Mouse (Mus musculus) erythroblast, embryonic 14.5 days (primary cell): ENCODE measurements around the gene Arhgef15. TPM values are rescaled to one million over a fixed set of nuclear protein-coding genes. Genes with fewer than 3 reads are reported as not detected.
"Not testable (repeated sequence)": the region's sequence is repeated elsewhere in the genome, so short reads cannot be mapped to it uniquely, and the experiment has no call there.

Source experiments
- H3K27me3 ChIP-seq: 2 replicates; pipeline ENCODE4 v1.6.1; 2012; ENCODE audit warnings: inconsistent platforms; ENCODE audit not compliant: control insufficient read depth
- H3K36me3 ChIP-seq: 2 replicates; pipeline ENCODE4 v1.6.1; 2012; ENCODE audit warnings: mild to moderate bottlenecking, inconsistent platforms; ENCODE audit not compliant: control insufficient read depth
- H3K4me1 ChIP-seq: 2 replicates; pipeline ENCODE4 v1.6.1; 2012; ENCODE audit warnings: inconsistent platforms; ENCODE audit not compliant: control insufficient read depth
- H3K4me3 ChIP-seq: replicated peaks from 2 replicates; pipeline ENCODE3; 2012; ENCODE audit warnings: moderate library complexity, mild to moderate bottlenecking, inconsistent platforms
- H3K9me3 ChIP-seq: 2 replicates; pipeline ENCODE4 v1.6.1; 2012; ENCODE audit warnings: low read length, inconsistent platforms, mixed read lengths; ENCODE audit not compliant: control insufficient read depth
- GATA1 ChIP-seq: IDR thresholded peaks from 2 replicates; pipeline ENCODE4 v1.6.1; 2012; ENCODE audit warnings: low read length, inconsistent platforms, mixed read lengths
- TAL1 ChIP-seq: IDR thresholded peaks from 3 replicates; pipeline ENCODE4 v1.6.1; 2012; ENCODE audit warnings: low read length, inconsistent platforms, mixed read lengths
- polyA plus RNA-seq: library from polyadenylated mRNA; stranded (reverse); fragments of >175 nt; gene quantifications from 2 replicates; pipeline ENCODE4 v1.2.3, GENCODE M21; 2012

Arhgef15 gene
- polyA plus RNA-seq, 1 experiment: not detected

DNA sequence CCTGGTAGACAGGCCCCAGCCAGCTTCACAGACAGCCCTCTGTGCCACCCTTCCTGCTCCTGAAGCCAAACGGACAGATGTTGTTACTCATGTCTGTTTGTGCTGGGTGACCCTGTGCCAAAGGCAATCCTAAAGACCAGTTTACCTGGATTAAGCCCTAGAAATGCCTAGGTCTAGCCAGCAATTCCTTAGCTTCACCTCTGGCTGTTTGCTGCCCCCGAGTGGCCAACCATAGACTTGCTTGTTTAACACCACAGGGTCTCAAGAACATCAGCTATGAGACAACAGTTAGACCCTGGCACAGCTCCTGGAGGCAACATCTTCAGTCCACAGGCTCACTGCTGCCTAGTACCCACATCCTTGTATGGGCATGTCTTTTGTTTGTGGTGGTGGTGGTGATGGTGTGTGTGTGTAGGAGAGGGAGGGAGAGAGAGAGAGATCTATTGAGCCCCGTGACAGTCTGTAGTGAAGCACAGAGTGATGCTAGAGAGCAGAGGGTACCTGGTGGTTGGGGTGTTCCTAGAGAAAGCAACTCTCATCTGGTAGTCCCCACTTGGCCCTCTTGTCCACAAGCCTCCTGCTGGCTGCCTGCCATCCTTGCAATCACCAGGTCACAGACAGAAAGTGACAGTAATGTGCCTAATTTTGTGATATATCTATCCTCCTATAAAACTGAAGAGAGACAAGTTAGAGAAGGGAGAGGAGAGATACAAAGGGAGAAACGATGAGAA lies 25.5 kb upstream of the Arhgef15 start:
- H3K4me3 ChIP-seq: no peak overlapping the region

DNA sequence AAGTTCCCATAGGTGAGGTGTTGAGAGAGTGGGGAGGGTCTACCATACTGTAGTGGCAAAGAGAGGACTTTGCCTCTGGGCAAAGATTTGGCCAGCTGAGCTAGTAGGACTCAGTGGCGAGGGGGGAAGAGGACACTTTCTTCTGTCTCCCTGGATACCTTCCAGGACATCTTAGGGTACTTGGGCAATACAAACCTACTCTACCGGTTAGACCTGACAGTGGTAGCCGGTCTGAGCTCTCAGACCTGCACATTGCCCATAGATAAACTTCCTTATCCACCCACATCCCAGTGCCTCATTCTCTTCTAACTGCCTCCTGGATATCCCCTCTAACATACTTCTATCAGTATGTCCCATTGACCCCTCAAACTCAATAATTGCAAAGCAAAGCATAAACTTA lies 23.6 kb upstream of the Arhgef15 start:
- no peaks in the 10 kb centered on the region for H3K9me3 ChIP-seq
- peaks cover 11% of the 10 kb centered on the region for H3K36me3 ChIP-seq
- H3K27me3 ChIP-seq: no peaks in the 10 kb centered on the region
- H3K4me3 ChIP-seq: no peak overlapping the region
- peaks cover 10% of the 10 kb centered on the region for H3K4me1 ChIP-seq
- no peak for TF ChIP-seq TAL1
- TF ChIP-seq GATA1: no peak

More for the DNA sequence above, 25.5 kb upstream of the Arhgef15 start:
- Histone ChIP-seq H3K36me3 (peaks cover 28% of the 10 kb centered on the region), H3K27me3 (no peaks in the 10 kb centered on the region), H3K4me1 (peaks cover 10% of the 10 kb centered on the region), H3K9me3 (no peaks in the 10 kb centered on the region)
- TF ChIP-seq GATA1 (no peak), TAL1 (no peak)

DNA sequence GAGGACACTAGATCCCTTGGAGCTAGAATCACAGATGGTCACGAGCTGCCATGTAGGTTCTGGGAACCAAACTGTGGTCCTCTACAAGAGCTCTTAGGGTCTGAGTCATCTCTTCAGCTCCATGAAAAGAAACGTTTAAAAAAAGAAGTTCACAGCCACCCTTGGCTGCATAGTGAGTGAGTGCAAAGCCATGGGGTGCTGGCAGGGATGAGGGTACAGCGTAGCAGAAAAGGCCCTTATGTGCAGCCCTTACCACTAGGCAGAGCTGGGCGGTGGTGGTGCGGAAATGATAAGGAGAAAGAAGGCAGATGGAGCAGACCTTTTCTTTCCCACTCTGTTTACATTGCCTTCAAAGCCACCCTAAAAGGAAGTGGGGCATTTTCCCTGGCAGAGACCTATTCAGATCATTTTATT lies 22.0 kb upstream of the Arhgef15 start:
- no peak for TF ChIP-seq TAL1
- TF ChIP-seq GATA1: no peak
- Histone ChIP-seq H3K9me3 (no peaks in the 10 kb centered on the region), H3K4me3 (no peak overlapping the region), H3K27me3 (no peaks in the 10 kb centered on the region), H3K36me3 (no peaks in the 10 kb centered on the region), H3K4me1 (peaks cover 10% of the 10 kb centered on the region)

DNA sequence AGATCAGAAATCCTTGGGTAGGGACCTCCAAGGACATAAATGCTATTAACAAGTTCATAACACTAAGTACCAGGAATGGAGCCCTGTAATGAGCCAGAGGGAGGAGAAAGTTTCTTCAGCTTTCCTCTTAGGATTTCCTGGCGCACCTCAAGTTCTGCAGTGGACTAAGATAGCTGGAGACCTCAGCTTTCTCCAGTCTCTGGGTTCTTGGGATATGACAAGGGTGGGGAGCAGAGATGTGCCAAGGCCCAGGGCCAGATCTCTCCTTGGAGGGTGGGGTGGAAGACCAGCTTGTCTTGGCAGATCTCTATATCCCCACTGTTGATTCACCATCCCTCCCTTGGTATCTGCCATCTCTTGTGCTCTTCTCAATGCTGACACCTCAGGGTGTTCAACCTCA lies 18.3 kb upstream of the Arhgef15 start:
- Histone ChIP-seq H3K4me1 (peaks cover 36% of the 10 kb centered on the region), H3K9me3 (no peaks in the 10 kb centered on the region), H3K4me3 (no peak overlapping the region), H3K27me3 (no peaks in the 10 kb centered on the region), H3K36me3 (no peaks in the 10 kb centered on the region)
- TF ChIP-seq TAL1 (no peak), GATA1 (no peak)

DNA sequence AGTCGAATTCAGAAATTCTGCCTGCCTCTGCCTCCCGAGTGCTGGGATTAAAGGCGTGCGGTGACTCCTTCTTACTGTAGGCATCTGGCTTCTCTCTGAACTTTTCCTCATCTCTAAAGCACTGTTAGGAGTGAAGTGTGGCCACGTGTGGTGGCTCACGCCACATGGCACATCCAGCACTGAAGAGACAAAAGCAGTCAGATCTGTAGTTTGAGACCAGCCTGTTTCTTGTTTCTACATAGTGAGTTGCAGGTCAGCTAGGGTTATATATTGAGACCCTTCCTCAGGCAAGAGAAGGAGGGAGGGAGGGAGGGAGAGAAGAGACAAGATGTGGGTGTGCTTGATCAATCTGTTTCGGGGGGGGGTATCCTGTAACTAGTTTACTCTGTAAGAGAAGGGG lies 17.8 kb upstream of the Arhgef15 start, which contains the start of gene Rangrf:
Gene Rangrf, minus strand, starts transcription at position 101 of the 400 bp plus-strand sequence.
- H3K4me1 ChIP-seq: peaks cover 37% of the 10 kb centered on the region
- H3K4me3 ChIP-seq: peak within 1 kb of the TSS; percentile 62
- no peaks in the 10 kb centered on the region for H3K36me3 ChIP-seq
- TF ChIP-seq GATA1: no peak
- TF ChIP-seq TAL1: no peak
- H3K27me3 ChIP-seq: no peaks in the 10 kb centered on the region
- H3K9me3 ChIP-seq: no peaks in the 10 kb centered on the region

DNA sequence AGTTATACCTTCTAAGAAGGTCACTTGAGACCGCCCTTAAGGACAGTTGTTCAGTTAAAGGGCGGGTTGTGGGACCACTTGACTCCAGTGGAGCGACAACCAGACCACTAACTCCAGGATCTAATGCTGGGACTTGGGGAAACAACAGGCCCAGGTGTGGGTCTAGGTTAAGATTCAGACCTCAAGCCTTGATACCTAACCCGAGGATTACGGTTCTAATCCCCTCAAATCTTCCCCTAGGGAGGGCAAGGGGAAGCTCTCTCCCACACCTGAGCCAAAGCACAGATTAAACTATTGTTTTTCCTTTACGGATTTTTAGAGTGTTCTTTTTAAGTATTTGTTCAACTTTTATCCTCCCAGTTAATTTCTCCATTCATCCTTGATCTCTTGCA lies 16.8 kb upstream of the Arhgef15 start:
- H3K27me3 ChIP-seq: no peaks in the 10 kb centered on the region
- peak overlapping the region; percentile 62 for H3K4me3 ChIP-seq
- no peak for TF ChIP-seq TAL1
- no peak for TF ChIP-seq GATA1
- H3K36me3 ChIP-seq: no peaks in the 10 kb centered on the region
- no peaks in the 10 kb centered on the region for H3K9me3 ChIP-seq
- peaks cover 31% of the 10 kb centered on the region for H3K4me1 ChIP-seq

DNA sequence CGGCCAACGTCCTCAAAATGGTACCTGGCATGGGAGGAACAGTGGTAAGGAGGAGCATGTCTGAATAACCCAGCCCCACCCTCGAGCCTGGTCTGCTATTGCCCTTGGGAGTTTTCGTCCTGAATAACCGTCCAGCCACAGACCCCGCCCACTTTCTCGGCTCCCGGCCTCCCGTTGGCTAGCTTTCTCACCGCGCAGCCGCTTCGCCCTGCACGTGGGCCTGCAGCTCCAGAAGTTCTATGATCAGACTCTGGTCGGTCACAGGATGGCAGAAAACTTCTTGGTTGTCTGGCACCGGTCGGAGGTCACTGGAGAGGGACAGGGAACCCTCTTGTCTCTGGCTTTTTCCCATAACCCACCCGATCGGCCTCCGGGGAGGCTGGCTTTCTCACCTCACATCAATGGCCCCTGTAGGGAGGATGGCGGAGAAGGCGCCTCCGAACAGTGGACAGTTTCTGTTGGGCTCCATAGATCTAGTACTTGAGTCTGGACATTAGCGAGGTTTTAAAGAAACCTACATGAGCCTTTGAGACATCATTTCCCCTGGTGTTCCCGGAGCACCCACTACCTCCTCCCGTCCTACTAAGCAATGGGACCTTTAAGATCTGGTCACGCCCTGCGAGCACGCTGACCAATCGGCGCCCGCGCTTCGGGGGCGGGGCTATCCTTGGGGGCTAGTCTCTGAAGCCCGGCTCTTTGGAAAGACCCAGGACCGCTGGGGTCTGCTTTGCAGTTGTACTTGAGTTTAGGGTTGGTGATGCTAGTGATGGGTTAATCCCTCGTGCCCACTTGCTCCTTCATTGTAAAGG lies 16.2 kb upstream of the Arhgef15 start:
- H3K9me3 ChIP-seq, H3K36me3 ChIP-seq, H3K27me3 ChIP-seq: not testable (repeated sequence)
- Histone ChIP-seq H3K4me3 (peak overlapping the region; percentile 62), H3K4me1 (peaks cover 37% of the 10 kb centered on the region)

DNA sequence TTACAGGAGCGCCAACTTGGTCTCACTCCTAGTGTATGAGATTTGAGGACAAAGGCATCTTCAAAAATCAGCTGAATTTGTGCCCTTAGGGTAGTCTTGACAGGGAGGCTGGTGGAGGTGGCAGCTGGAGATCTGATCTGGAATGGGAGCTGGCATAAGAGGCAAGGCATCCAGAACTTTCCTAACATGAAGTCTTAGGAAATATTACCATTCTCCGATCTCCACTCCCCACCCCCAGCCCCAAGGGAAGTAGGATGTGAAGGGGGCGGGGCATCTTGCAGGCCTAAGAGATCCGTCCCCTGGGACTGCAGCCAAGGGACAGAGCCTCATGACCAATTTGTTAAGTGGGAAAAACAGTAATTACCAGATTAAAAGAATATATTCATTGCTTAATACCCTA lies 13.0 kb upstream of the Arhgef15 start:
- H3K4me1 ChIP-seq: peaks cover 59% of the 10 kb centered on the region
- no peak for TF ChIP-seq GATA1
- no peaks in the 10 kb centered on the region for H3K36me3 ChIP-seq
- H3K9me3 ChIP-seq: no peaks in the 10 kb centered on the region
- H3K27me3 ChIP-seq: no peaks in the 10 kb centered on the region
- no peak overlapping the region for H3K4me3 ChIP-seq

DNA sequence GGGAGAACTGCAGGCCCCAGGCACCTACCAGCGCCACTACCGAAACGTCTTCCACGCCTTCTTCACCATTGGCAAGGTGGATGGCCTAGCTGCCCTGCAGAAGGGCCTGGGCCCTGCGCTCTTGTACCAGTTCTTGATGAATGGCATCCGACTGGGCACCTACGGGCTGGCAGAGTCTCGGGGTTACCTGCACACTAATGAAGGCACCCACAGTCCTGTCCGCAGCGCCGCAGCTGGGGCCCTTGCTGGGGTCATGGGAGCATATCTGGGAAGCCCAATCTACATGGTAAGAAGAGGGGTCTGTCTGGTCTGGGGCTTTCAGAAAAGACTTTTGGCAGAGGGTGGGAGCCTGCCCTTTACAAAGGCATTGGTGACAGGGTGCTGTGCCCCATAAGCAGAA lies 11.5 kb upstream of the Arhgef15 start:
- Histone ChIP-seq H3K4me1 (peaks cover 55% of the 10 kb centered on the region), H3K27me3 (no peaks in the 10 kb centered on the region), H3K4me3 (no peak overlapping the region), H3K9me3 (no peaks in the 10 kb centered on the region), H3K36me3 (no peaks in the 10 kb centered on the region)
- no peak for TF ChIP-seq TAL1
- TF ChIP-seq GATA1: no peak
